Mouse (Mus musculus) left cerebral cortex, postnatal 14 days (tissue): ENCODE results near the gene Ttc23. TPM values are rescaled to one million over a fixed set of nuclear protein-coding genes. Genes with fewer than 3 reads are reported as not detected.

Experiments
- DNase-seq, 2 experiments: peaks; one replicate each; pipeline ENCODE4 v3.0.0; 2021 to 2022; ENCODE audit warnings: low spot score in 2 of 2, mixed read lengths in 1 of 2
- intact Hi-C: fragments of 180-260 bp; cut with DNase I; formaldehyde crosslinking; loops from one replicate; pipeline ENCODE4 v1.15.1; 2025
- microRNA-seq, 2 experiments: library from miRNA; unstranded; fragments of <30 nt; microRNA quantifications; one replicate each; pipeline ENCODE4 v1.2.0; 2022
- total RNA-seq, 2 experiments: library from RNA; stranded (reverse); gene quantifications; 2 replicates each; pipeline ENCODE4 v1.2.3; 2021

Gene Ttc23
- total RNA-seq, 2 experiments from 2014 or later: 7.8 to 9.7 TPM

DNA sequence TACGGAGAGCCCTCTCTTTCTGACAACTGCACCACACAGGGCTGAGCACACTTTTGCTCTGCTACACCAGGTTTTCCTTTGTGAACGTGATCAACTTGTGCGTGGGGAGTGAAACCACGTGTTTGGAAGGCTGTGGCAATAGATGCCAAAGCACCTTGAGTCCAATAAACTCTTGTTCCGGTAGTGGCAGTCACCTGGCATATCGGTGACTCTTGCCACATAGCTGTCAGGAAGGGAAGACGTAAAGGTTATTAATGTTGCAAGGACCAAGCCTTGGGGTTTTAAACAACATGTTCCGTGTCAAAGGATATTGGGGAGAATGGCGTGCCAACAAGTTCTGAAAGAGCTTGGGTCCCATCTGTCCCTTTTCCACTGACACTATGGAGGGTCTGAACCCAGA lies 125.0 kb downstream of the Ttc23 start:
- intact Hi-C loops: no loop called here
- no peak for DNase-seq

GRCm38 (mm10) chr7:67775623-67776022 lies 128.4 kb downstream of the Ttc23 start:
- intact Hi-C loops: no loop called here

GRCm38 (mm10) chr7:67776636-67777305 lies 129.6 kb downstream of the Ttc23 start:
- intact Hi-C loops: no loop called here
- peak; percentile 15 to 49 for DNase-seq

More at GRCm38 (mm10) chr7:67775623-67776022, 128.4 kb downstream of the Ttc23 start:
- DNase-seq: no peak

- DNase-seq: no peak
- intact Hi-C loops: loop anchor here (2.0 to 5.0 kb wide), 3 partner anchors 163 to 569 kb away; no protein-coding TSS in a partner anchor
Measured at GRCm38 (mm10) chr7:67787861-67788260, 140.7 kb downstream of the Ttc23 start.

DNA sequence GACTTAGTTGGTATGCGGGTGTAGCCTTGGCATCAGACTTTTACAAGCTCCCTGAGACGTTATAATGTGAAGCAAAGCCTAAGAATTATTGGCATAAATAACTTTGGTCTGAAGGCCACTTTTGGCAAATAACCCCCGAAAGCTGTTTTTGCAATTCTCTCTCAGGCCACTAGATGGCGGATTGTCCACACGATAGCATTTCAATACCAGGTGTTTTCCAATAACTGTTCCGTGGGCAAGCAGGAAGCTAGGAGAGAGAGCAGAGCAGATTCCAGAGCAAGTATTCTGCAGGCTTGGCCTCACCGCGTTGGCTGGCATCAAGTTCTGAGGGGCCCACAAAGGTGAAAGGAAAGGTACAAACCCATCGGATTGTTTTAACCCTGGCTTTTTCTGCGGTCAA lies 141.5 kb downstream of the Ttc23 start:
- intact Hi-C loops: loop anchor here (2.0 to 5.0 kb wide), 3 partner anchors 162 to 568 kb away; no protein-coding TSS in a partner anchor
- peak; percentile 63 to 80 for DNase-seq

- DNase-seq: no peak
- intact Hi-C loops: loop anchor here (5.0 kb wide), 1 partner anchor 511 kb away; no protein-coding TSS in a partner anchor
Measured at GRCm38 (mm10) chr7:67791256-67791655, 144.0 kb downstream of the Ttc23 start.

DNA sequence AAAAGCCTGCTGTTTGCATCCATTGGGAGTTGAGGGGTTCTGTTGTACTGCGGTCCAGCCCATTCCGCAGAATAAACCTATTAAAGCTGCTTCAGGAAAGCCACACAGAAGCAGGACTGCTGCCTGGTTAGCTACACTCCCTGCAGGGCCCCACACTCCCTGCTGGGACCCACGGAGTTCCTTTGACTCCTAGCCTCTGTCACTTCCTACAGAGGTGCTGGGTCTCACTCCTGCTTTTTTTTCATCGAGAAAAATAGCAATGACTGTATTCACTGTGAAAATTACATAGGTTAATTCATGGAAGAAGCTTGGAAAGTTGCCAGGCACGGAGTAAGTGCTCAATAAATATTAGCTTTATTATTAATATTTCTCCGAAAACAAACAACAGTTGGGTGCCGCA lies 146.2 kb downstream of the Ttc23 start:
- DNase-seq: no peak

GRCm38 (mm10) chr7:67797065-67797464 lies 149.9 kb downstream of the Ttc23 start:
- intact Hi-C loops: no loop called here
- DNase-seq: no peak

More for the DNA sequence above, 146.2 kb downstream of the Ttc23 start:
- intact Hi-C loops: loop anchor here (5.0 kb wide), 1 partner anchor 509 kb away; no protein-coding TSS in a partner anchor

- intact Hi-C loops: no loop called here
Measured at GRCm38 (mm10) chr7:67798476-67798875, 151.3 kb downstream of the Ttc23 start.

DNA sequence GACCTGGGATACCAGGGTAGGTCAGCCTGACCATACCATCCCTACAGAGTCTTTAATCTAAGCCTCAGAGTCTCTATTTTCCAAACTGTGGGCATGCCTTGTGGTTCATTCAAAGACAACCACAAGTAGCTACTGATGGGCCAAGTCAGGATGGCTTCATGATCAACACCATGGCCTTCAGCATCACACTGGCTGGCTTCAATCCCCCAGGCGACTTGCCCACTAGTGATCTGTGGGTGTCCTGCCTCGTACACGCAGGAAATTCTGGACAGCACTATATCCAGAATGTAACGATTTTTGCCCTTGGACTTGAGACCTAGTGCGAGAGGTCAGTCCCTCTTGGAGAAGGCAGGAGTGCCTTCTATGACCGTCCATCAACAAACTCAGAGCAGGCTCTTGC lies 153.3 kb downstream of the Ttc23 start:
- intact Hi-C loops: loop anchor here (5.0 kb wide), 1 partner anchor 327 kb away; no protein-coding TSS in a partner anchor
- no peak for DNase-seq

More at GRCm38 (mm10) chr7:67798476-67798875, 151.3 kb downstream of the Ttc23 start:
- no peak for DNase-seq

GRCm38 (mm10) chr7:67801022-67801421 lies 153.8 kb downstream of the Ttc23 start:
- DNase-seq: no peak

DNA sequence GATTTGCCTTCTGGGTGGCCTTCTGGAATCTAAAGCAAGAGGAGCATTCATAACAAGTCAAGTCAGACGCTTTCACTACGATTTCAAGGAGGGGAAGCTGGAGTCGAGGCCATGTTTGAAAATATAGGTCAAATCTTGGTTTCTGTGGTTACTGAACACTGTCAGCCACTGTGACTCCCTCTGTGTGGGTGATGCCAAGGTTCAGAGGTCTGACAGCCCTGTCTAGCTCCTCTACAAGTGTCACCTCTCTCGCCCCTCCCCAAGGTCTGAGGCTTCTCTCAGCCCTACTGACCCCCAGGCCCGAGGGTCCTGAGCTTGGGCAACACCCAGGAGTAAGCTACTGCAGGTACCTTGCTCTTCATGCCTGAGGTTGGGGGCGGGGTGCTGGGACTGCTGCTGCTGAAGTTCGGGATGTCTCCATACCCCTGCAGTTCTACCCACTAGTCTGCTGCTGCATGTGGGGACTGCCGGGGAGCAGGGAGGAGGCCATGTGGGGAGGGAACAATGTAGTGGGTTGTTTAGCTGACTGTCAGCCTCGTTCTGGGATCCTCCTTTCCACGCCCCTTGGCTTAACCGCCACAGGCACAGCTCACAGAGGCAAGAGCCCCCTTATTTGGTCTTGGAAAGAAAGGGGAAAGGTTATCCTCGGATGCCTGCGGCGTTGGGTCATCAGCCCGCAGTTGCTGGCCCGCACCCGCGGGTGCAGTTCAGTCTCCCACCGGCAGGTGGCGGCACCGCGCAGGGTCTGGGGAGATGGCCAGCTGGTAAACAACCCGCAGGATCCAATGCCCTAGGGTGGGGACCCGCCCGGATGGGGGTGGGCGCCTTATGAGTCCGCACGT lies 156.0 kb downstream of the Ttc23 start:
- intact Hi-C loops: loop anchor here (2.0 to 5.0 kb wide), 2 partner anchors 148 to 324 kb away; no protein-coding TSS in a partner anchor
- peak; percentile 63 to 72 for DNase-seq

More at GRCm38 (mm10) chr7:67801022-67801421, 153.8 kb downstream of the Ttc23 start:
- intact Hi-C loops: loop anchor here (5.0 kb wide), 1 partner anchor 326 kb away; no protein-coding TSS in a partner anchor

- intact Hi-C loops: loop anchor here (2.0 to 5.0 kb wide), 2 partner anchors 147 to 323 kb away; no protein-coding TSS in a partner anchor
Measured at GRCm38 (mm10) chr7:67803857-67804215, 156.6 kb downstream of the Ttc23 start.

More at GRCm38 (mm10) chr7:67803857-67804215, 156.6 kb downstream of the Ttc23 start:
- peak in 1 of 2 experiments; percentile 26 for DNase-seq

Small RNA genes lying within 50 kb of the gene (microRNA-seq; reads per million reads assigned to microRNA genes)
- 0 reads per million in 2 experiments for gene Gm23844

Other genes starting within 250 kb of the Ttc23 start
- 10 to 100 TPM; 34.1 to 34.8 TPM for gene Lrrc28, start 2.1 kb upstream of the Ttc23 start, total RNA-seq
- gene Synm, start 112.3 kb downstream of the Ttc23 start, total RNA-seq: 10 to 100 TPM; 20.9 to 23.0 TPM